Mouse (Mus musculus): Measurements from ENCODE around the gene Tiam2.

- TF ChIP-seq CTCF (conservative IDR thresholded peaks at IDR 0.05; ENCODE audit: insufficient read depth, insufficient read length, low read depth, low read length) (no peak), POLR2A (IDR thresholded peaks at IDR 0.05; ENCODE audit: low read depth, low read length) (no peak)
Observed at GRCm38 (mm10) chr17:3527841-3528471, 201.6 kb downstream of the Tiam2 start.

Data from kidney, adult 2 months (tissue).